Mouse (Mus musculus) thymus, postnatal 10 days (tissue): ENCODE results near the gene Nps.
"Not testable (repeated sequence)": the region's sequence is repeated elsewhere in the genome, so short reads cannot be mapped to it uniquely, and the experiment has no call there.

Experiments
- DNase-seq, 2 experiments: peaks; one replicate each; pipeline ENCODE4 v3.0.0; 2021; ENCODE audit warnings: low spot score in 2 of 2

Gene Nps

GRCm38 (mm10) chr7:135258053-135258753, at the start of gene Nps:
TSS of gene Nps (plus strand) at chr7:135258703.
- not testable (repeated sequence) for DNase-seq

DNA sequence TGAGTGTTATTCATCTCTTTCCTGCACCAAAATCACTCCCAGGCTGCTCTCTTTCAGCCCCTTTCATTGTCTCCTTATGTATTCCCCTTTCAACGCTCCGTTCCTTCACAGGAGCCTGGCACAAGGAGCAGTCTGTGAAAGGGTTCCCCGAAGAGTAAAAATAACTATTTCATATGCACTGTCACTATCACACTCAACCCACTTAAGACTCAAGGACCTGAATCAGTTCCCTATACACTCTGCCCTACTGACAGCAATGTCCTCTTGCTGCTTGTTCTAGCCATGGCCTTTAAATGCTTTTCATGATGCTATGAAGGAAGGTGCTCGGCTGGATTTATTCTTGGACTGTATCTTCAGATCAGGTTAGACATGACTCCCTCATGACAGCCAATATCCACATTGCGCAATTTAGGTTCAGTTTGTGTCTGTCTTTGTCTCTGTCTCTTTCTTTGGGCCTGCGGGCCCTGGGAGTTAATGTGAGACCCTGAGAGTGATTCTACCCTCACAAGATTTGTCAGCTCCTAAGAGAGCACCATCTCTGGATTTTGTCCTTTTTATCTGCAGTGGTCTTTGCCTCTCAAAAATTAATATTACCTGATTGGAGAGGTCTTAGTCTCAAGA, 49.4 kb upstream of the Nps start:
- no peak for DNase-seq

- no peak for DNase-seq
These were observed 48.2 kb upstream of the Nps start for GRCm38 (mm10) chr7:135210296-135210695.

DNA sequence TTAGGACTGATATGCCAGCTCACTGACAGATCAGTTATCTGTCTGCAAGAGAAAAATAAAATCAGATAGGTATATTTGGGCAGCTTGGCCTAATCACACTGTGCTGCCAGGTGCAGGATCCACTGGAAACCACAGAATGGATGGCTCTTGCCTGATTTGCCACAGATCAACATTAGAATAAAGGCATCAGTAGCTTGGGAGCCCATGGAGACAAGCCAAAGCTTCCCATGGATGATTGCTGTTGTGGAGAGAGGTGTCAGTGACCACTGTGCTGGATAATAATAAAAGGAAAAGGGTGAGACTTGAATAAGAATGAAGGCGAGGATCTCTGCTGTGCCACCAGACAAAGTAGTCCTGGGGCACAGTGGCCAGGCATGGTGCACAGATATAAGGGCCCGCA, 47.7 kb upstream of the Nps start:
- no peak for DNase-seq

GRCm38 (mm10) chr7:135212505-135212904, 46.0 kb upstream of the Nps start:
- DNase-seq: no peak

GRCm38 (mm10) chr7:135221475-135221874, 37.0 kb upstream of the Nps start:
- DNase-seq: no peak

DNA sequence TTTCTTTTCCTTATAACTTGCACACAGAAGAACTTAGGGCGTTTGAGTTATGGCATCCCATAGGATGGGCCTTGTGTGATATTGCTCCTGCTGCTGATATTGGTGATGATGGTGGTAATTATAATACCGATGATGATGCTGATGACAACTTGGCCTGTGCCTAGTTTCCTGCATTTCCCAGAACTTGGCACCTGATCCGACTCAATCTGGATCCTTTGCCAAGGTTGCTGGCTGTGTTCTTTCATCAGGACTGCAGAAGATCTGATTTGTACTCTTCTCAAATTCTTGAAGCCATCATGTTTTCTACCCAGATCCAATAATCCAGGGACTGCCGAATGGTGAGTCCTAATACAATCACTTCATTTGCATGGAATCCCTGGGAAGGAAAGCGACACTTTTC, 32.5 kb upstream of the Nps start:
- DNase-seq: no peak

GRCm38 (mm10) chr7:135237152-135237551, 21.4 kb upstream of the Nps start:
- DNase-seq: no peak

- no peak for DNase-seq
These were observed 19.1 kb upstream of the Nps start for GRCm38 (mm10) chr7:135239441-135239840.

DNA sequence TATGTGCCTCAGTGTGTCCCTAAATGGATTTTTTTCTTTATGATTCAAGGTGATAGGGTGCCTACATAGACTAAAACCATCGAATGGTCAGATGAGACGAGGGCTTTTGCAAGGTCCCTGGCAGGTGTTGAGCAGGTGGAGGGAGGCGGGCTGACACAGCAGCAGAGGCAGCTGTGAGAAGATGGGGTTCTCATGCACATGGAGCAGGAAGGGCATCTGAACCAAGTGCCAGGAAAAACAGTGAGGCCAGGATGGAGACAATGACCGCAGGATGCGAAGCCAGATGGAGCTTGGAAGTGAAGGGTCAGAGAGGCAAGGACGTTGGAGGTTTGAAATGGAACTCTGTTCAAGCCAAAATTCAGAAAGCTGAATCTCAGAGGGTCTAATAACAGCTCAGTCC, 18.5 kb upstream of the Nps start:
- DNase-seq: no peak

DNA sequence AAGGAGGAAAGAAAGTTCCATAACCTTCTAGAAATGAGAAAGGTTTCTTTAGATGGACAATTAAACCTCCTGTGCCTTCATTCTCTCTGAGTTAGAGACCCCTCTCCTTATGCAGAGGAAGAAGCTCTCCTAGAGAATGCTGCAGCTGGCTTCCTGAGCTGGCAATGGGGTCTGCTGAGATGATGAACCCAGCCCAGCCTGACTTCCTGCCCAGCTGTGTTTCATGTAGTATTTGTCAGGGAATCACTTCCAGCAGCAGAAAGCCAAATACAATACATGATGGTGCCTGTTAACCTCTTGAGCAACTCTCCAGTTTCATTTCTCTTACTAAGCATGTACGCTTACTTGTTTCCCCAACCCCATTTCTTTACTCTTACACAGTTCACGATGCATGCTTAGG, 17.9 kb upstream of the Nps start:
- DNase-seq: no peak

DNA sequence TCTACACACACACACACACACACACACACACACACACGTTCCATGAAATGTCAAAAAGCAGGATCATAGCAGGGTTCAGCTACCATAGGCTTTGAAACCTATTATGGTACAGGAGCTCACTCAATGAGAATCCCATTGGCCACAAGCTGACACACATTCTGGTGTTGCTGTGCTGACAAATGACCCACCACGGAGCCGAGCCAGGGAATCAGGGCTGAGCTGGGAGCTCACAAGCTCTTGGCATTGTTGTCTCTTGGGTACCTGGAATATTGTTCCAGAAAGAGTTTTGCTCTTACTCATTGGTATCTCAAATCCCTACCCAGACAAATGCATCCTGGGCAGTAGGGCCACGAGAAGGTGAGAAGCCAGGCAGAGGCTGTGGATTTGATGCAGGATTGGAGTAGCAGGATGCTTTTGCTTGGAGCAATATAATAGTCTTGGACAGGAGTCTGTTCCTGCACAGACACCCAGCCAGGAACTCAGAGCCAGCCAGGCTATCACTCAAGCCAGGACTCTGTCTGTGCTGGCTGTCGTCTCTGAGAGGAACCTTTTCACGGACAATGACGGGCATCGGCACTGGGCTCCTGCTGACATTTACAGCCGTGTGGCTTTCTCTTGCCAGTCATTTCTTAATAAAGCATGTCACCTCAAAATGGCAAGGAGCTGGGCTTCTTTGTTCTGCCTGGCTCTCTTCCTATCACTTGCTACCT, 14.2 kb upstream of the Nps start:
- DNase-seq: no peak

DNA sequence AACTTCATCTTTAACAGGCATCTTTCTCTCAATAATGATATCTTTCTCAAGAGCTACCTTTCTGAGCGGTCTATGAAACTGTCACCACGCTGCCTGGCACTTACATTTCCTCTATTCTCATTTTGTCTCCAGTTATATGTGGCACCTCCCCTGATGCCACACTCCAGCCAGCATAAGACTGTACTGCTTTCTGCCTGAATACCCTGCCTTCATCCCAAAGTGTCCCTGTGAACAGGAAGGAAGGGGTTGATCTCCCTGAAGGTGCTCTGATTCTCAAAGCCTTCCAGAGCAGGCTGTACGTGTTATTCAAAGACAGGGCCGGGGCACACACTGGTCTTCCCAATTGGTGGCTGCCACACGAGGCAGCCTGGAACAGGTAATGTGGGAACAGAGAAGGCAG, 12.1 kb upstream of the Nps start:
- no peak for DNase-seq

DNA sequence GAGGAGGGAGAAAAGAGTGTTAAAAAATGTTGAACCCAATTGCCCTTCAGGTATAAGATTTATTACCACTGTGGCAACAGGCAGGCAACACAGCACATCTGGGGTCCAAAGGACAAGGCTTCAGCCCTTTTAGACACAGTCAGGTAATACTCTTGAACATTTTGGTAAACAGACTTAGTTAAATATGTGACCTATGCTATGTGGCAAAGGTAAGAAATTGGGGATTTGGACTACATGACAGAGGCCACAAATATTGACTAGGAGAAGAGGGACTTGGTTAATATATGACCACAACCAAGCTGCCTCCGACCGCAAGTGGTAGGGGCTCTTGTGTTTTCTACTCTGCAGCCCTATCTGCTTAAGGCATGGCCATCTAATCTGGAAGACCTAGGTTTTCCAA, 5.3 kb upstream of the Nps start:
- no peak for DNase-seq

GRCm38 (mm10) chr7:135254423-135254822, 4.1 kb upstream of the Nps start:
- DNase-seq: no peak

- DNase-seq: no peak
These were observed 12.5 kb downstream of the Nps start for GRCm38 (mm10) chr7:135271011-135271410.

DNA sequence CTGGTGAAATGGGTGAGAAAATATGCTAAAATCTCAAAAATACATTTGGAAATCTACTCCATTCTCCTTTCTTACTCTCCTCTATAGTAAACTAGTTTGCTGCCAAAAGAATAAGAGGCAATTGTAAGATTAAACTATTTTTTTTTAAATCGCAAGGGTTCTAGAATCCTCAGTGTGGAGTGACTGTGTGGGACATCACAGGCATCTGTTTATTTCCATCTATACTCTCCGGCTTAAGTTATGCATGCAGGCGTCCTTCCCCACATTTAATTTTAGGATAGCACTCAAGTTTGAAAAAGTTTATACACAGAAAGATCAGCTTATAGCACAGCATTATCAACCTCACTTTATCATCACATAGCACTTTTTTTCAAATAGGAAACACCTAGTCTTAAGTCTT, 24.7 kb downstream of the Nps start:
- DNase-seq: no peak

DNA sequence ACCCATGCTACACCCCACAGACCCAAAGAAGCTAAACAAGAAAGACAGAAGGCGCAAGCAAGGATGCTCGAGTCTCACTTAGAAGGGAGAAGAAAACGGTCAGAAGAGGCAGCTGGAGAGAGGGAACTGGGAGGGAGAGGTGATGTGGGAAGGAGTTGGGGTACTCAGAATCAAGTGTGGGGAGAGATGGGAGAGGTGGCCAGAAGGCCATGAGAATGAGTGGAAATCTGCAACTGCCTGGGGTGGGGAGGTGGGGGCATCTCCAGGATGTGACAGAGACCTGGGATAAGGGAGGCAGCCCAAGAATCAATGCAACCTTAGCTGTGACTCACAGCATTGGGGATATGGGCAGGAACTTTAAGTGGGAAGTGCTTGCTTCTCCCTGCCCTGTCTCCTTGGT, 31.5 kb downstream of the Nps start:
- DNase-seq: no peak

DNA sequence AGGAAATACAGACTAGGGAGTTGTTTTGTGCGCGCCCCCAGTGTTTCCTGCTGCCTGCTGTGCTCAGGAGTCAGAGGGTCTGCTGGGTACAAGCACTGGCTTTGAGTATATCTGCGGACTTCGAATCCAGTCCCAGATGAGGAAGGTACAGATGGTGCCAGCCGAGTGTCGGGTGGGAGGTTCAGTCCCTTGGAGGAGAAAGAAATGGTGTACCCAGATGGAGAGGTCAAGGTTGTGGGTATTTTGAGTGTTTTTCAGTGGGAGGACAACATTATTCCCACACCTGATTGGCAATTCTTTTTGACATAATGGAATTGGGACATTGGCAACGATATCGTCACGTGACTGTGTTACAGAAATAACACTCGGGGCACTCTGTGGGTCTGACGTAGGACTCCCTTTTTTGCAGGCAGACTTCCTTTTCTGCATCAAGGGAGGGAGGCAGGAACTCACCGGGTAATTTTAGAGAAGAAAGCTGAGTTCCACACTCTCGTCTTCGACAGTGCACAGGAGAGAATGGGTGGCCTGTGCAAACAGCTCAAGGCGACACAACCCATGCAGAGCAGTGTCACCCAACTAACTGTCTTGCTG, 33.2 kb downstream of the Nps start:
- no peak for DNase-seq

- DNase-seq: no peak
These were observed 36.0 kb downstream of the Nps start for GRCm38 (mm10) chr7:135294498-135294897.

- DNase-seq: no peak
These were observed 46.0 kb downstream of the Nps start for GRCm38 (mm10) chr7:135304496-135304895.
